Comparison of ENCODE assay signal across 7 mouse cellular contexts in genomic region chr13:83714466-83715307, GRCm38 (mm10).
DNase-seq lines count a peak whose midpoint lies in the region; ATAC-seq lines count a peak whose summit lies in the region.

No protein-coding gene starts in this region.

- no peaks in the 10 kb centered on the region for H3K4me1 ChIP-seq in intestine, embryonic 15.5 days (replicated peaks)
- H3K4me1 ChIP-seq in midbrain, embryonic 11.5 days (ENCODE audit: control insufficient read depth, insufficient read depth, low read length) = peaks cover 17% of the 10 kb centered on the region

- H3K9me3 ChIP-seq in intestine, embryonic 15.5 days = no peaks in the 10 kb centered on the region
- H3K9me3 ChIP-seq in midbrain, embryonic 11.5 days (ENCODE audit: control insufficient read depth, low read length) = no peaks in the 10 kb centered on the region

- intact Hi-C loops in gastrocnemius, postnatal 36 days (cut with DNase I) = loop anchor here (10.0 kb wide), 2 partner anchors 630 to 1040 kb away; no protein-coding TSS in a partner anchor
- intact Hi-C loops in left cerebral cortex, postnatal 14 days (cut with DNase I) = loop anchor here (2.0 to 5.0 kb wide), 2 partner anchors 52 to 634 kb away; no protein-coding TSS in a partner anchor

- no peak overlapping the region for H3K9ac ChIP-seq in intestine, embryonic 15.5 days
- peak overlapping the region; percentile 64 for H3K9ac ChIP-seq in midbrain, embryonic 11.5 days (ENCODE audit: low read length)

- H3K27me3 ChIP-seq in intestine, embryonic 15.5 days (replicated peaks) = peaks cover 60% of the 10 kb centered on the region
- peaks cover 65% of the 10 kb centered on the region for H3K27me3 ChIP-seq in midbrain, embryonic 11.5 days (ENCODE audit: control insufficient read depth, insufficient read depth, low read length)

- ATAC-seq in intestine, embryonic 15.5 days = peak; percentile 83
- peak; percentile 73 for ATAC-seq in midbrain, embryonic 11.5 days (ENCODE audit: low FRiP score)

- no peak overlapping the region for H3K4me3 ChIP-seq in intestine, embryonic 15.5 days (replicated peaks)
- H3K4me3 ChIP-seq in midbrain, embryonic 11.5 days (ENCODE audit: low read depth, low read length) = peak overlapping the region; percentile 37

- DNase-seq in adrenal gland, adult (ENCODE audit: inconsistent age in 2 of 2, low spot score in 1 of 2) = peak; percentile 74 to 94
- DNase-seq in embryo, embryonic 10 days (ENCODE audit: low spot score) = peak; percentile 90
- peak; percentile 49 to 67 for DNase-seq in gastrocnemius, postnatal 36 days
- peak; percentile 96 for DNase-seq in left cerebral cortex, postnatal 14 days (ENCODE audit: low spot score in 2 of 2)
- peak; percentile 99 for DNase-seq in midbrain, embryonic 11.5 days (ENCODE audit: low spot score, missing footprints)
- DNase-seq in skeletal muscle tissue, adult 2 months (ENCODE audit: low read depth, low spot score) = peak; percentile 17

- H3K4me2 ChIP-seq in intestine, embryonic 15.5 days (replicated peaks) = peak overlapping the region; percentile 2; the same call in 1 of the 2 replicates
- H3K4me2 ChIP-seq in midbrain, embryonic 11.5 days = peak overlapping the region; percentile 54

- no peak overlapping the region for H3K27ac ChIP-seq in intestine, embryonic 15.5 days
- H3K27ac ChIP-seq in midbrain, embryonic 11.5 days (ENCODE audit: low read depth, low read length) = no peak overlapping the region; the same call in 1 of the 2 replicates

- H3K36me3 ChIP-seq in intestine, embryonic 15.5 days = no peaks in the 10 kb centered on the region
- H3K36me3 ChIP-seq in midbrain, embryonic 11.5 days (ENCODE audit: control insufficient read depth, insufficient read depth, low read length) = no peaks in the 10 kb centered on the region

- 2% methylated on average over 22 of the region's 22 CpGs for WGBS in intestine, embryonic 15.5 days
- WGBS in midbrain, embryonic 11.5 days = under 1% methylated on average over 22 of the region's 22 CpGs

Comparison
In these comparisons a context has a peak if more than half of its experiments do, and no peak if none do; other contexts are left out.
1. DNase-seq: peak in every context shown above with its lines; median percentile 99 in midbrain, embryonic 11.5 days; 96 in left cerebral cortex, postnatal 14 days; 90 in embryo, embryonic 10 days; 84 in adrenal gland, adult; 58 in gastrocnemius, postnatal 36 days; 17 in skeletal muscle tissue, adult 2 months.